Mouse (Mus musculus) MEL-GATA-1-ER (cell line): ENCODE data around the gene Fgfr2.
"Not testable (repeated sequence)": the region's sequence is repeated elsewhere in the genome, so short reads cannot be mapped to it uniquely, and the experiment has no call there.

ENCODE experiments used
- DNase-seq: peaks from one replicate; pipeline ENCODE4 v3.0.0-alpha.2; 2012; ENCODE audit warnings: low read depth; ENCODE audit errors: extremely low read depth

Fgfr2 gene

DNA sequence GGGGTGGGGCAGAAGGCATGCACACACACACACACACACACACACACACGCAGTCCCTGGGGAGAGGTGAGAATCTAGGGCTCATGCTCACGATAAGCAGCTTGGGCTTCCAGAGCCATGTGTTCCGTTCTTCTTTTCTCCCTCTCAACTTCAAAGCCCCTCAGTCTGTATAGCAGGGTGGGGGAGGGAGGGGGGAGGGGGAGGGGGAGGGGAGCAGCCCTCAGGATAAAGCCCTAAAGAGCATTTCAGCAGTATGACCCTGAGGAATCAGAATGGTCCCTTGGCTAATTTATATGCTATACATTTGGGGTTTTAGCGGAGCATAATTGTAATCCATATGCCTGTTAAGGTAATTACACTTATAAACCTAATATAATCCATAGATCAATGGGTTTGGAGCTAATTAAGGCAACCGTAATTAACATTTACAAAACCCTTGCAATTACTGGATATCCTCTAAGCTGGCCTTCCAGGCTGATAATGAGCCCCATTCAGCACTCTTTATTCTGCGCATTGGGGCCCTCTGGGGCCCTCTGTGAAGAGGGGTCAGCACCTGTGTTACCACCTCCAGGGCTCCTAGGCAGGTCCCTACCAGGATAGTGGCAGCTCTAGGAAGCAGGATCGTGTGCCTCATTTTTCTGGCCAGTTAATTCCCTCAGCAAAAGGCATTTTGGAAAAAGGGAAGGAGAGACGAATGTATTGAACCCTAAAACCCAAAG is 457.3 kb downstream of the Fgfr2 start:
- DNase-seq: no peak

DNA sequence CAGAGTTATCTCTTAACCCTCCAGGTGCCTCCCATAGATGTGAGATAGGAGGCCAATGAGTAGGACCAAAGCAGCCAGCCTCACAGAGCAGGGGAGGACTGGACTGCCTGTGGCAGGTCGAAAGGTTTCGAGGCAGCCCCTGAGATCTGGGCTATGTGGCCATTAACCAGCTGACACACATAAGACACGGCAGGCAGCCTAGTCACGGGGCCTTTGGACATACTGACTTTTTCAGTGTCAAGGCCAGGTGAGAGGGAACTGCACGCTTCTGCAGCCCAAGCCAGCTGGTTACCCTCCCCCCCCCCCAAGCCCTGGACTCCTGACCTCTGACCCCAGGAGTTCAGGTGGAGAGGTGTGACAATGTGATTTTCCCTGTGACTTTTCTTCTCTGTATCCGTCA is 458.3 kb downstream of the Fgfr2 start:
- no peak for DNase-seq

DNA sequence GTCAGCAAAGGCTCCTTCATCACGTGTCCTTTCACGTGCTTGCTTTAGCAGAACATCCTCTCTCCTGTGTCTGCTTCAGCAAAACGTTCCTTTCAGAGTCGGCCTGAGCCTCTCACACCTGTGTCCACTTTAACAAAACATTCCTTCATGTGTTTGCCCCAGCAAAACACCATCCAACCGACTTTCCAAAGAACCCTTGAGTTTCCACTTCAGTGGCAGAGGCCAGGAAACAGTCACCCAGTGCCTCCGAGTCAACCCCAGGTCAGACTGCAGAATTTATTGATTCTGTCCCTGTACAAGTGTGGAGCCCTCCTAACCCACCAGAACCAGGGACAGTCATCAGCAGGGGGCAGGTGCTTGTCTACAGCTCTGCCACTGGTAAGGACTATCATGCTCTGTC is 460.3 kb downstream of the Fgfr2 start:
- not testable (repeated sequence) for DNase-seq

DNA sequence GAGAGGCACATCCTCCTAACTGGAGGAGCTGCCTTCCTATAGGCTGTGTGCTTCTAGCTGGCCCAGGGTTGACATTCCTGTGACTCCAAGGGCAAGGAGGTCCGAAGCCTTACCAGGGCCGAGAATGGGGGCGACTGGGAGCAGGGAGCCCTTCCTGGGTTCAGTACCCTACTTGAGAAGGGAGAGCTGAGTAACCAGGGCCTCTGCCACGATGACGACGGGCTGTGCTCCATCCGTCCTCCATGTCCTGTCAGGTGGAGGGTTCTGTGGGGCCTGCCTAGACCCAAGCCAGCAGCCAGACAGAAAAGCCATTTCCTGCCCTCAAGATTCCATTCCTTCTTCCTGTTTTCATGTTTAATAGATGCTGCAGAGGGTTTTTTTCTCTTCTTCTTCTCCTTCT is 463.5 kb downstream of the Fgfr2 start:
- no peak for DNase-seq

DNA sequence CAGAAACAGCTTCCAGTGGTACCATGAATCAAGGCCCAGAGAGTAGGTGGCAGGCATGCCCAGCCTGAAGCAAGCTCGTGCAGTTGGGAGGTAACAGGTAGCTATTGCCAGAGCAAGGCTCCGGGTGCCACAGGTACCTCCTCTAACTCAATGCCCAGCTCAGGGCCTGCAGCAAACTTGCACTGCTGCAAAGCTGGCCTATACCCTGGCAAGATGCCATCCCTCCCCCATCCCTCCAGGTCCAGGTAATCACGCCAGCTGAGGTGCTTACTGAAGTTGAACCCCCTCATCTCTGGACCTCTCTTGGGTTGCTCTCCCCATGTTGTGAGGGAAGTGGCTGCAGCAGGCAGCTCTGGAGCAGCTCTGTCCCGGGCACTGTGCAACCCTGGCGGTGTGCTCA is 464.5 kb downstream of the Fgfr2 start:
- no peak for DNase-seq

DNA sequence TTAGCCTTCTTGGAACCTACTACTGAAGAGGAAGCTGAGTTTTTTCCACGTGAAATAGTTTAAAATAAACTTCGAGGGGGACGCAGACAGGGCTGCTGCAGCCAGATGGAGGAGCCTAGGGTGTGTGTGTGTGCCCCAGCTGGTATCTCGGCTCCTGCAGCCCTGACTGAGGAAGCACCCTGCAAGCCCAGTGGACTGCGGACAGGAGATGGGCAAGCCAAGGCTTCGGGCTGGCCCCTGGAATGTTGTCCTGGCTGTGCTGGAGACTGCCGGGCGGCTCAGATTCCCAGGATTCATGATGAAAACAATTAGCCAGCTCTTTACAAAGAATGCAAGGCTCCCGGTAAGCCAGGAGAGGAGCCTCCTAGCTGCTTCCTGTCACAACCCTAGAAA is 465.1 kb downstream of the Fgfr2 start:
- no peak for DNase-seq

DNA sequence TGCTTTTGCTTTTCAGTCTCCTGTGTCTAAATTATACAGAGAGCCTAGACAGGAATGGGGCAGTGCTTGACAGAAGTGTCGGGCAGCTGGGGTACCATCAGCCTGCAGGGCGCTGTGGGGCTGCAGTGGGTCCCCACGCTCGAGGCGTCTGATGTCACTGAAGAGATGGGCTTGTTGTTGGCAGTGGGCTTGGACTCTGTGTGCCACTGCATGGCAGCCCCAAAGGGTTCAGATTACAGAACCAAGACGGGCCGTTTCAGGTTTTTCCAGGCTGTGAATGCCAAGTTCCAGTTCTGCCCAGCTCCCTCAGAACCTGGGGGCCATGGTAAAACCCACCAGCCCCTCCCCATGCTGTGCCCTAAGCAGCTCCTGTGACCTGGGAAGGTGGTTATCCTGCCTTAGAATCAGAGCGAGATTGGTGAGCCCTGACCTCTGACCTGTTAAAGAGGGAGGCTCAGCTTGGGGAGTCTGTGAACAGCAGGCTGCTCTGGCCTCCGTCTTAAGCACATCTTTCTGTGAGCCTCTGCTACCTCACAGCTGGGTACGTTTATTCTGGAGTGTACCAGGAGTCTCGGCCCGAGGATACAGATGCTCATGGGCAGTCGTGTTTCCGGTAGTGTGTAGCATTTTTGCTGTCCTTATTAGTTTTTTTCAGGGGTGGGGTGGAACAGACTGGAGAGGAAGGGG is 465.6 kb downstream of the Fgfr2 start:
- DNase-seq: no peak

DNA sequence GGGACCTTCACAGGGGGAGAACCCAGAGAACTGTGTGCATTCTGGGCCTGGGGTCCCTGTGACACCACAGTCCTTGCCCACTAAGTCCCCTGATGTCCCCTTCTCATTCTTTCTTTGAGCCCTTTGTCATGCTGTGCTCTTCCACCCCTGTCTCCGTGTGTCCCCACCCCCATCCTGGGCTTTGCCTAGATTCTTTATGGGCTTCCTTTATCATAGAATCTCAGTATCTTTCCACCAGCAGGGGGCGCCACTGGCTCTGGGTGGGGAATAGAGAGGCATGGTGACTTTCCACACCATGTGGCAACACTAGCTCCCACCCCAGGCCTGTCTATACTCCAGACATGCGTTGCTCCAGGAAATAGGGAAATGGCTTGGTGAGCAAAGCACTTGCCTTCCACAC is 466.6 kb downstream of the Fgfr2 start:
- DNase-seq: peak; percentile 55

DNA sequence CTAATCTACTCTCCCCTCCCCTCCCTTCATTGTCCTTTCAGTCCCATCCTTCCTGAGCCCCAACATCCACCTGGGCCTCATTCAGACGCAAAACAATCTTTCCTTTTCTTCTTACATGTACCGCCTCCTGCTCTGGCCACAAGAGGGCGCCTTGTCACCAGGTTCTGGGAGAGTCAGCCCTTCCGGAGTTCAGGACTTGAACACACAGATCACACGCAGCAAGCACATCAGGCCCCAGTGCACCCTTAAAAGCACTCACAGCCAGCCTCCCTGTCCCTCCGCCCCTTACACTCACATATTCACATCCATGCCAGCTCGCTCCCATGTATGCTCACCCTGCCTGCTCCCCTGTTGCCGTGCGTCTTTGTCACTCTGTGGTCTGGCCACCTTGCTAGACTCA is 467.1 kb downstream of the Fgfr2 start:
- DNase-seq: peak; percentile 77

DNA sequence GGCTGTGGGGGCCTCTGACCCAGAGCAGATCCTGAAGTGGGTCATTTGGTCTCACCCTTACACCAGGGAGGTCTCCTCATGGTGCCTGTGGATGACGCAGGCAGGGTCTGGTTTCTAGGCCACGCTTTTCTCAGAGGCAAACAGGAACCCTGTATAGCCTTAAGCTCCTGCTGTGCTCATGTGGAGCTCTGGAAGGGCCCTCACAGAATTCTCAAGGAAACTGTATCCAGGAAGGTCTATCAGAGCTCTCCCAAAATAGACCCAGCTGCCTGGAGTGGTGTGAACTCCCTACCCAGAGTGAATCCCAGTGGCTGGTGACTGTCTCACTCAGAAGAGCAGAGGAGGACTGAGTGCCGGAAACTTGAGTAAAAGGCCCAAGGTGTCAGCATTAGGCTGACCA is 468.7 kb downstream of the Fgfr2 start:
- DNase-seq: no peak

DNA sequence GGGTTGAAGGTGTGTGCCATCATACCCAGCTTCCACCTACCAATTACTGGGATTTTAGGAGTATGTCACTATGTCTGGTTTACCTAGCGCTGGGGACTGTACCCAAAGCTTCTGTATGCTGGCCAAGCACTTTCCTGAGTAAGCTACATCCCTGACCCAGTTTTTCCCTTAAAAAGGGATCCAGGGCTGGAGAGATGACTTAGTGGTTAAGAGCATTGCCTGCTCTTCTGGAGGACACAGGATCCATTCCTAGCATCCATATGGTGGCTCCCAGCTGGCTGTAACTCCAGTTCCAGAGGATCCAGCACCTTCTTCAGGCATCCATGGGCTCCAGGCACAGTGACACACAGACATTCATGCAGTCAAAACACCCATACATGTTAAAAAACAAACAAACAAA is 476.6 kb downstream of the Fgfr2 start:
- no peak for DNase-seq

DNA sequence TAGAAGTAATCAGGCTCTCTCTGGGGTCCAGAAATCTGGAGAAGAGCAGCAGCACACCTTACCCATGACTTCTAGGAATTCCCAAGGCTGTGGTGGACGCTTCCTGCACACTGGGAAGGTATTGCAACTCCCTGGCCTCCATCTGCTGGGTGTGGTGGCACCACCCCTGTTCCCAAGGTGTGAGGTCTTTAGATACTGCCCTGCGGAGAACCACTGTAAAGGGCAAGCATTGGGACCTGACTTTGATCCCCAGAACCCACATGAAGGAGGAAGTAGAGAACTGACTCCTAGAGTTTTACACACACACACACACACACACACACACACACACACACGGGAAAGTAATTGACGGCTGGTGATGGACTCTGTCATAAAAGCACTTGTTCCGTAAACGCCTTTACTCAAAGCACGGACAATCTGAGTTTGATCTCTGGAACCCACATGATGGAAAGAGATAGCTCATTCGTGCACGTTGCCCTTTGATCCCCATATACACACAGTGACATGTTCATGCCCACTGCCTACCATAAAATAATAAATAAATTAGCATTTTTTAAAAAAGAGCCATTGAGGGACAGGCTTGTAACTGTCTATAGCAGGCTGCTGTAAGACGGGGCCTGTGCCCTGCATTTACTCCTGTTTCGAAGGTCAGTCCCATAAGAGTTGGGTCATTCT is 478.4 kb downstream of the Fgfr2 start:
- DNase-seq: no peak

DNA sequence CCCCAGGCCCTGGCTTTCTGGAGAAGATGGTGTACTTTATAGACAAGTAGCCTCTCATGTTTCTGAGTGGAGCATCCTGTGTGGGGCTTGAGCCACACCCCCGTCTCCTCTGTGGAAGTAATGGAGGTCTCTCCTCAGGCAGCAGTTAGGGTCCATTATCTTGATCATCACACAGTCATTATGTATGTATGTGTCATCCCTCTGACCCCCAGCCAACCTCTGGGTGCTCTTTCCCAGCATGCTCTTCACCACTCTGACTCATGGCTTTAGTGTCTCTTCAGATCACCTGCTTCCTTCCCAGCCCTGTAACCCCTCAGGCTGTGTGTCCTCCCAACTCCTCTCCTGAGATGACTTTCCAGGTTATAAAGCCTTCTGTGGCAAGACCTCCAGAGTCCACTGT is 481.5 kb downstream of the Fgfr2 start:
- no peak for DNase-seq

DNA sequence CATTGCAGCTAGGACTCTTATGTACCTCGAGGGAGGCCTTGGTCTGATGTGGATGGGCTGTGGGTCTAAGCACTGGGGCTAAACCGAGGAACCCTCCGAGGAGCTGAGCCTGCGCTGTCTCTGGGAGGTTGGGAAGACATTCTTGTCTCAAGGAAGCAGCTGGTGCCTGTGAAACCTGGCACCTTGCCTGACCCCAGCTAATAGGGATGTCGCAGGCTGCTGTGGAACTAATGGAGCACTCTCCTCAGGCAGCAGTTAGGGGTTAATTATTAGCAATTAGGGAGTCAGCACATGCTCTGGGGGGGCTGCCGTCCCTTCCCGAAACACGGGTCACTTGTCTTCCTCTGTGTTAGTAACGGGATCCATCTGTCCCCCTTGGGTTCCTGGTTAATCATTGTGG is 482.2 kb downstream of the Fgfr2 start:
- DNase-seq: no peak

DNA sequence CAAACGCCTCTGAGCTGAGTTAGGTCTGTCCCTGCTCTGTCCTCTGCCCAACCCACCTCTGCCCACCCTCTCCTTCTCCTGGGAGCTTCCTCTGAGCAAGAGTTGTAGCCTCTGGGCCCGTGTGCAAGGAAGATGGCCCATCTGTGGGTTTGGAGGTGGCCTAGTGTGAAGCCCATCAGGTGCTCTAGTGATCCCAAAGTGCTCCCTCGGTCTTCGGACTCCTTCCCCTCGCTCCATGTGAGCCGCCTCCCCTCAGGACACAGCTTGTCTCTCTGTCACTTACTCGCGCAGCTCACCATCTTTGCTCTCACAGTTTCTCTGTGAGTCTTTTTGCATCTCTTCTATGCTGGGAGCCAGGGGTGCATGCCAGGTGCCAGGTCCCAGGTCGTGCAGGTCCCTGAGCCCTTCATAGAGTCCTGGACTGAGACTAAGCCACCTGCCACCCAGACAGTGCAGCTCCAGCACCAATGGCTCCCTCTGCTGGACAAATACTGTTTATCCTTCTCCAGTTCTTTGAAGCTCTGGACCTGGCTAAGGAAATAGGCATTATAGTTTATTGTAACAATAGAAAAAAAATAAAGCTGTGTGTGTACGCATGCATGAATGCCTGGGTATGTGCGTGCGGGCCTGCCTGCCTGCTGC is 484.6 kb downstream of the Fgfr2 start:
- DNase-seq: peak; percentile 48

DNA sequence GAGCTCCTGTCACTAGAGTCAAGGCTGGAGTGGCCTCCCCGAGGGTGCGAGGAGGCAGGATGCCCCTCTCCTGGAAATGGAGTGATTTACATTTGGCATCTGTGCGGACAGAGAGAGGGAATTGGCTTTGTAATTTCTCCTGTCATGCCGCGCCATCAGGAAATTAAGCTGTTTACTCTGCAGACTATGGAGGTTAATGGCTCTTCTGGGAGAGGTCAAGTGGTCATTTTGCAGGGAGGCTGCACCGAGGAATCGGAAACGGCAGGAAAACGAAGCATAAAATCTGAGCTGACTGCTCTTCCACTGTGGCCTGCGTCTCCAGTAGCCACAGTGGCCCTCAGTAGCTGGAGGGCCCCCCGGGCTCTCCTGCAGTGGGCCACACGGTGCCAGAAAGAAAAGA is 485.9 kb downstream of the Fgfr2 start:
- no peak for DNase-seq

DNA sequence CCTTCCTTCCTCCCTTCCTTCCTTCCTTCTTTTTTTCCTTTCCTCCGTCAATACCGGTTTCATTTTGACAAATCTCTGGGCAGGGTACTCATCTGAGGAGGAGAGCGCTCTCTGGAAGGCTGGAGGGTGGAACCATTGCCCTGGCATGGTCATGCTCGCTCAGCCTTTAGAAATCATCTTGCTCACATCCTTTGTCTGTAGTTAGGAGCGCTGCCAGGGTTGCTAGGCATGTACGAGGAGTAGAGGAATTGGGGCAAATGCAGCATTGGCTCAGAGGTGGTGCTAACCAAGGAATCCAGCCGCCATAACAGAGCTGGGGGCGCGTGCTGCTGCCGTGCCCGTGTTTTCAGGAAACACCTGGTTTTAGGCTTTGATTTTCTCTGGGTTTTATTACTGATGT is 491.8 kb downstream of the Fgfr2 start:
- DNase-seq: no peak

DNA sequence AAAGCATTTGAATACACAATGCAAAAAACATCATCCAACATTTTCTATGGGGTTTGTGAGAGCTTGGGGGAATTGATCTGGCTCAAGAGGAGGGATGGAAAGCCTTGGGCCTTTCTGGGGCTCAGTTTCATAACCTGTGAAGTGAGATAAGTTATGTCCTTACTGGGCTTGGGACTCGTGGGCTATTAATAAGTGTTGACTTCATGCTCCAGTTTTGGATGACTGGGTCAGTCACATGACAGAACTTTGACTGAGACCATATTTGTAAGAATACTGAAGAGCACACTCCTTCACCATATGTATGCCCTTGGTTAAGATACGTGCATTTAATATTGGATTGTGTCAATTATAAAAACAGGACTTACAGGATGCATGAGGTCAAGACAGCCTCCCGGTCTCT is 495.7 kb downstream of the Fgfr2 start:
- DNase-seq: no peak

DNA sequence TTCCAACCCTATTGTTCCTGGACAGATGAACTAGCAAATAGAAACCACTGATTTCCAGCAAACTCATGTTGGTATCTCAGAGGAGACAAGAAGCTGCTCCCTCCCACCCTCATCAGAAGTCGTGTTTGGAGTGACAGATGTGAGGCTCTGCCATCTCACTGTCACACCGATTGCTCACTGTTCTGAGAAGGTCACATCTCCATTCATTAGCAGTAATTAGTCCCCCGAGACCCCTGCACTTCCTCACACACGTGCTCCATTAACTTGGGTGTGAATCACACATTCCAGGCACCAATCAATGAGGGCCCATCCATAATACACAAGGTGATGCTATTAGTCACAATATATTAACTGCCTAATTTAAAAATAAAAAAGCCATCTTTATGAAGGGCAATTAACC is 497.0 kb downstream of the Fgfr2 start:
- DNase-seq: no peak

DNA sequence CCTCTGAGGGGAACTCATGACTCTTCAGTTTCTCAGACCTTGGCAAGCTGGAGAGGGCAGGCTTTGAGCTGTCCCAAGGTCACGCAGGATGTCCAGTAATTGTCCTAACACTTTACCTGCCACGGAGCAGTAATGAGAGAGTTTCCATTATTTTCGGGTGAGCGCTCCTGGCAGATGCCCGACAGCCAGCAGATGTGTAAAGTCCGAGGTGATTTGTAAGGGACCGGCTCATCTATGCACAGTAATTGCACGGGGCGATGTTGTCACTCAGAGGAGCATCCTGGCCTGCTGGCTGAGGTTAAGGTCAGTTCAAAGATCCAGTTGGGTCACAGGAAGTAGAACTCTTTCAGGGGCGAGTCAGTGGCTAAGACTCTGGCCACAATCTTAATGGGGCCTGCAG is 499.0 kb downstream of the Fgfr2 start:
- no peak for DNase-seq

DNA sequence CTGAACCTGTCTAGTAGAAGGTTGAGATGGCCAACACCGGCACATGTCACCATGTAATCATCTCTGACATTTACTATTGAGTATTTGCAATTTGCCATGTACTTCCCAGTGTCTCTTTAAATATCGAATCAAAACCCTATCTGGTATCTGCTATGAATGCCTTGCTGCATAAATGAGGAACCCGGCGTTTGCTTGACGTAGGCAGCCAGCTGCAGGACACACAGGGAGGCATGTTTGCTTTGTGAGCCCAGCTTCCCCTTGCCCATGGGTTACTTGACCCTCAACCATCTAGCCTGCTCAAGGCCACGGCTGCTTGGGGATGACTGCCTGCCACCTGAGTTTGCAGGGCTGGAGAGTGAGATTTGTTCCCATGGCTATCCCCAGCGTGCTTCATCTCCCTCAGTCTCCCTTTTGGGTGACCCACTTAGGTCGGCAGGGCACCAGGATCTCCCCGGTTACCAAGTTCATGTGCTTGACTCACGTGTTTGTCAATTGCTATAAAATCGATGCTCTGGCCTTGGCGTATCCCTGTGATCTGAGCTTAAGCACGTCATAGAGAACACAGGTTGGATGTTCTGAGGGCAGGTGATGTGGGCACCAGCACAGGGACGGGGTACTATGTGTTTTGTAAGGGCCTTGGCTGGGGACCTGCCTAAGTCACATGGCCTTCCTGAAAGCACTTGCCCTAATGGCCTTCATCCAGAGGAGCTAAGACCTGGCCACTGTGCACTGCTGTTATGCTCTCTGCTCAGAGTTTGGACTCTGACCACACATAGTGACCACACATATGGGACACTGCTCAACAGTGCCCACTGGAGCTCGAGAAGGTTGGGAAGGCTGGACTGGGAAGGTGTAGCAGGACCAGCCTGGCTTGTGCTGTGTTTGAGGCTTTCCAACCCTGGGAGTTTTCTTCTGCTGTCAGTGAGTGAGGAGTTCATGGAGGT is 502.9 kb downstream of the Fgfr2 start:
- no peak for DNase-seq
